Mouse (Mus musculus) cerebral cortex, adult 2 months (tissue): ENCODE results near the gene Optn.

ENCODE experiments used
- WGBS: fragments of 180-500 bp; shearing (Covaris S2); methylation state at CpG from one replicate; pipeline ENCODE4 v1.1.7; 2018; 5-methylcytosine and 5-hydroxymethylcytosine counted together

The Optn gene

GRCm38 (mm10) chr2:5028047-5028446, 35.8 kb downstream of the Optn start:
- WGBS: 89% methylated on average over 7 of the region's 7 CpGs

DNA sequence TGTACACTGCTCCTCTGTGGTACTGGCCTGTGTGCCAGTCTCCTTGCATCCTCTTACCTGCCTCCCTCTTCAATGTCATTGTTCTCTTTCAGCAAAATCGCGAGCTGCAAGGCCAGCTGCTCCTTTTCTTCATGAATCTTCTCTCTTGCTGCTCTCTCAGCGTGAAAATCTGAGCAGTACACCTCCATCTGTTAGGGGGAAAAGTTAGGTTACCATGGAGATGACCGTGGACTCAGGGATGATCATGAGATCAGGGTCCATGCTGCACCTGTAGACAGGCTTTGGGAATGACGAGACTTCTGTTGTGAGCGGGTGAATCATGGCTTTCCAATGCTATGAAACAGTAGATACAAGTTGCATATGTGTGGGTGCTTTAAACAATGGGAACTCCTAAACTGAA, 36.8 kb downstream of the Optn start:
- 64% methylated on average over 6 of the region's 6 CpGs for WGBS

- WGBS: 69% methylated on average over 4 of the region's 4 CpGs
Measured at GRCm38 (mm10) chr2:5025162-5025733, 38.6 kb downstream of the Optn start.

DNA sequence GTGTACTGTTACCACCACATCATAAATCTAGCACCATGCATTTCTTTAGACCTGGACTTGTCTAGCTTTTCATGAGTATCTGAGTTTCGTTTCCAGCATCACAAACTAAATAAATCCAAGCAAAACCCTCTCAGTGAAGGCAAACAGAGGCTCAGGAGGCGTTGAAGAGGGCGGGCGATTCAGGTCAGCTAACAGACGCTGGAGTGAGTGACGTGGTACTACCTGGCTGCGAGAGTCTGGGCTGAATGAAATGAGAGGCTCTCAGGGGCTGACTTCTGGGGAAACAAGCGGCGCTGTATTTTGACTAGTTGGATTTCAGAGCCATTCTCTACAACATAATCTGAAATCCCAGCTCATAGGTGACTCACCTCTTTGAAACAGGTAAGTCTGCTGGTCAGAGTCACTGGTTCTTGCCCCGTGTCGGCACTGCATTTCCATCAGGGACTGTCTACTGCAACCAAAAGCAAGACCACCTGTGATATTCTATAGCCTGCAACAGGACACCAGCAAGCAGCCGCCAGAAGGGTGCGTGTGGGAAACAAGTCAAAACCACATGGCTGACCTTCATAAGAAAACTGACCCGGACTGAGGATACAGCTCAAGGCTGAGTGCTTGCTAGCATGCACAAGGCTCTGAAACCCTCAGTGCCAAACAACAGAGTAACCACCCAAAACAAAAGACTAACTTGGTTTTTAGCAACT, 40.0 kb downstream of the Optn start:
- 88% methylated on average over 14 of the region's 14 CpGs for WGBS

- 79% methylated on average over 2 of the region's 2 CpGs for WGBS
Measured at GRCm38 (mm10) chr2:5023275-5023674, 40.6 kb downstream of the Optn start.

DNA sequence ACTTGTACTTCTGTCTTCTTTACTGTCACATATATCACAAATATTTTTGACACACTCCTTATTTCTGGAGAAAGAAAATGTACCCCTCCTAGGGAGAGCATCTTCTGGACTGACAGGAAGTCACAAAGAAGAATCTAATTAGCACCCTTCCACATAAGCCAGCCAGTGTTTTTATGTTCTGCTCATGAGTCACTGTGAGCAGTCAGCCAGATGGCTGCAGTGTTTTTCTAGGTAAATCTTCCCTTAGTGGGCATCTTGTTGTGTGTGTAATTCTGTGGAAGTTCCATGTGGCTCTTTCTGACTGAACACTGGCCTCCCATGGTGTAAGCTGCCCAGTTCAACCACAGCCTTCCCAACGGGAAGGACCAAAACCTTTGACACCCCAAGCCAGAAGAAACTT, 44.1 kb downstream of the Optn start:
- WGBS: 49% methylated on average over 1 of the region's 1 CpGs

GRCm38 (mm10) chr2:5016922-5017321, 46.9 kb downstream of the Optn start:
- WGBS: 91% methylated on average over 7 of the region's 7 CpGs

GRCm38 (mm10) chr2:5015527-5015926, 48.3 kb downstream of the Optn start:
- 81% methylated on average over 6 of the region's 6 CpGs for WGBS

- 80% methylated on average over 7 of the region's 7 CpGs for WGBS
Measured at GRCm38 (mm10) chr2:5014616-5015015, 49.2 kb downstream of the Optn start.

- WGBS: 2% methylated on average over 32 of the region's 32 CpGs
Measured at GRCm38 (mm10) chr2:5012491-5013324, 51.1 kb downstream of the Optn start, which contains the start of gene Mcm10. TSS of gene Mcm10 (minus strand) at chr2:5012791.

GRCm38 (mm10) chr2:5011898-5012490, 51.9 kb downstream of the Optn start:
- WGBS: 16% methylated on average over 8 of the region's 8 CpGs

DNA sequence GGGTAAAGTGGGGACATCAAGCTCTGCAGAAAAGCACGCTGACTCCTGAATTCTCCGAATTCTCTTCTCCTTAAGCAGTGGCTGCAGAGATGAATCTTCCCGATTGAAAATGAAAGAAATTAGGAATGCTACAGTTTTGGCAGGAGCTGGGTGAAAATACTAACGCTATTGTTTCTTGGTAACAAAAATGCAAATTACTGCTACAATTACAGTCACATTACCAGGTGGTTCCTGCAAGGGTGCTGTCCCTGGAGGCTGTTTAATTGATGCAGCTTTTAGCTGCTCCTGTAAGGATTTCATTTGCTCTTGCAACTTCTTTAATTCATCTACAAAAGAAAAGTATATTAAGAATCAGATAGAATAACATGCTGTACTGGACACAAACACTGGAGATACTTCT, 56.7 kb downstream of the Optn start:
- WGBS: 55% methylated on average over 4 of the region's 4 CpGs

DNA sequence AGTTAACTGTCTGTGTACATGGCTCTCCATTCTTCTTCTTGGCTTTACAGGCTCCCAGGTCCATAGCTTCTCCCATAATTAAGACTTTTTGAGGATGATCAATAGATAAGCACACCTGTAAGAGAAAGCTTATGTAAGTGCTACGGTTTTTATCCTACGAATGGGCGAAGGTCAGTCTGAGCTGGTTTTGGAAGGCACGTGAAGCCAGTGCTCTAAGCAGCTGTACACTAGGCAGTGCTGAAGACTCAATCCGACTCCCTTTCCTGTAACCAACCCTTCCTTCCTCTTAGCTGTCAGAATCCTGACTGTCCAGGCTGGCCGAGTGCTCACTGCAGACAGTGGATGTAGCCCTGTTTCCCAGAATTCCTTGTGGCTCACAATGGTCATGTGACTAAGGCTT, 62.6 kb downstream of the Optn start:
- WGBS: 93% methylated on average over 6 of the region's 6 CpGs

DNA sequence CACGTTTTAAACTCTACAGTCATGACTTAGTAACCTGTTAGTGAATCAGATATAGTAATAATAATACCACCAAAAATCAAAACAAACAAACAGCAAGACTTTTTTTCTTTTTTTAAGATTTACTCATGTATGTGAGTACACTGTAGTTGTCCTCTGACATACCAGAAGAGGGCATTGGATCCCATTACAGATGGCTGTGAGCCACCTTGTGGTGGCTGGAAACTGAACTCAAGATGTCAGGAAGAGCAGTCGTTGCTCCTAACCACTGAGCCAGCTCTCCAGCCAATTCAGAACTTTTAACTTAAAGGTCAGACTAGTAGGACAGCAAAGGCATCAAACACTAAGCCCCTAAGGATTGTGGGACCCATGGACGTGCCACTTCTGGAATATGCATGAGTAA, 64.9 kb downstream of the Optn start:
- 71% methylated on average over 3 of the region's 3 CpGs for WGBS

DNA sequence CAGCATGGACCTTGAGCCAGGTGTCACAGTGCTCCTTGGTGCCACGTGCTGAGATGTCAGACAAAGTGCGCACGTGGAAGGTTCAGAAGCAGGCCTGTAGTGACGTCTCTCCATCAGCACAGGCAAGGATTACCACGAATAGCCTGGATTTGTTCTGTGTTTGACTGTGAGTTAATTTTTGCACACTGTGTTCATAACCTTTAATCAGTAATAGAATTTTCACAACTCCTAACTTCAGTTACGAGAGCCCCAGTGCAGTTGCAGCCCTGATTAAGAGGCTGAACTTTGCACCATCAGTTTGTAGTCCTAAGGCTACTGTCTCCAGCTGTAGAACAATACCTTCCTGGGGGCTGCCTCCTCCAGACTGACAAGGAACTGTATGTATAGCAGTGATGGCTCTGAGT, 67.4 kb downstream of the Optn start:
- 89% methylated on average over 6 of the region's 6 CpGs for WGBS

DNA sequence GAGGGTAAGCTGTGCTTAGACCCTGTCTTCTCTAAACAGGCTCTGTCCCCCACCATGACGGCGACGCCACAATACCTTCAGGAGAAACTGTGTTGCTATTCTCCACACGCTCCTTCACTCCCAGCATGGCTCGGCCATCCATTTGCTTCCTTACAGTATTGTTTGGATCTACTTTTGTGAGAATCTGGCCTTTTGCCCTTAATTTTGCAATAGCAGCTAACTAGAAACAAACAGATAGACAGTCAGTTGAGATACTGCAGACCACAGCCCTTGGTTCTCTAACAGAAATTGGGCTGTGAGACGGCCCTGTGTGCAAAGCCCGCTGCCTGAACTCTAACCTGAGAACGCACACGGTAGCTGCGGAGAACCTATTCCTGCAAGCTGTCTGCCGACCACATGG, 68.2 kb downstream of the Optn start:
- WGBS: 89% methylated on average over 11 of the region's 11 CpGs

GRCm38 (mm10) chr2:4994436-4994835, 69.4 kb downstream of the Optn start:
- WGBS: 68% methylated on average over 4 of the region's 4 CpGs

DNA sequence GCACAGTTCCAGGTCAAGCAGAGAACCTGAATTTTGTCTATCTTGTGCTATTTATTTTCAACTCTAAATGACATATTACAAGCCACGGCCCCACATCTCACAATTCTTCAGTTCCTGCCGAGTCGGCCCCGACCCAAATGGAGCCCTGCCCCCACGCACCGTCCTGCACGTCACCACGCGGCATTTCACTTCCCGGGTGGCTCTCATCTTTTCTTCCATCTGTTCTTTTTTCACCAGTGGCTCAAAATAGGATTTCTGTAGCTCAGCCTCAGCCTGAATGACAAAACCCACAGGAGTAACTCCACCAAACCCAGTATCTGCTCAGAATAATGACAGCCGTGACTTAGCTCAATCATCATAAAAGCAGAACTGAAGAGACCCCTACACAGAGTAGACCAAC, 70.3 kb downstream of the Optn start:
- WGBS: 42% methylated on average over 11 of the region's 11 CpGs

GRCm38 (mm10) chr2:4988826-4989424, 74.9 kb downstream of the Optn start:
- 78% methylated on average over 11 of the region's 11 CpGs for WGBS

- WGBS: 81% methylated on average over 8 of the region's 8 CpGs
Measured at GRCm38 (mm10) chr2:4987388-4988180, 76.3 kb downstream of the Optn start.

- 96% methylated on average over 4 of the region's 4 CpGs for WGBS
Measured at GRCm38 (mm10) chr2:4986798-4987197, 77.1 kb downstream of the Optn start.
